Mouse (Mus musculus) limb, embryonic 10.5 days (tissue): ENCODE data around the gene Cryz. TPM values are rescaled to one million over a fixed set of nuclear protein-coding genes. Genes with fewer than 3 reads are reported as not detected.

Experiments used
- DNase-seq: peaks from one replicate; pipeline ENCODE4 v3.0.0-alpha.2; 2017; ENCODE audit warnings: low spot score
- H3K27ac ChIP-seq: fragments of 300-500 bp; sonication (generic); 2 replicates; pipeline ENCODE4 v1.5.1; 2016; ENCODE audit warnings: mild to moderate bottlenecking
- H3K27me3 ChIP-seq: fragments of 300-500 bp; sonication (generic); 2 replicates; pipeline ENCODE4 v1.6.1; 2016; ENCODE audit warnings: low read depth, mild to moderate bottlenecking; ENCODE audit not compliant: poor library complexity, severe bottlenecking
- H3K36me3 ChIP-seq: fragments of 300-500 bp; sonication (generic); 2 replicates; pipeline ENCODE4 v1.6.1; 2016; ENCODE audit warnings: mild to moderate bottlenecking, moderate library complexity
- H3K4me1 ChIP-seq: fragments of 300-500 bp; sonication (generic); 2 replicates; pipeline ENCODE4 v1.6.1; 2016
- H3K4me3 ChIP-seq: fragments of 300-500 bp; sonication (generic); 2 replicates; pipeline ENCODE4 v1.5.1; 2016; ENCODE audit warnings: mild to moderate bottlenecking, moderate library complexity
- H3K9me3 ChIP-seq: fragments of 300-500 bp; sonication (generic); replicated peaks from 2 replicates; pipeline ENCODE4 v1.6.1; 2016; ENCODE audit warnings: mild to moderate bottlenecking
- WGBS: fragments of 180-500 bp; shearing (Covaris S2); methylation state at CpG from one replicate; pipeline ENCODE4 v1.1.7; 2016; 5-methylcytosine and 5-hydroxymethylcytosine counted together
- polyA plus RNA-seq: library from polyadenylated mRNA; unstranded; fragments of >200 nt; fragmentation: Nextera tagmentation; extraction: Ambion mirVana; gene quantifications from 2 replicates; pipeline ENCODE4 v1.2.1, GENCODE M21; 2016

Cryz gene
- polyA plus RNA-seq, 1 experiment from 2014 or later, result 23.8 TPM

DNA sequence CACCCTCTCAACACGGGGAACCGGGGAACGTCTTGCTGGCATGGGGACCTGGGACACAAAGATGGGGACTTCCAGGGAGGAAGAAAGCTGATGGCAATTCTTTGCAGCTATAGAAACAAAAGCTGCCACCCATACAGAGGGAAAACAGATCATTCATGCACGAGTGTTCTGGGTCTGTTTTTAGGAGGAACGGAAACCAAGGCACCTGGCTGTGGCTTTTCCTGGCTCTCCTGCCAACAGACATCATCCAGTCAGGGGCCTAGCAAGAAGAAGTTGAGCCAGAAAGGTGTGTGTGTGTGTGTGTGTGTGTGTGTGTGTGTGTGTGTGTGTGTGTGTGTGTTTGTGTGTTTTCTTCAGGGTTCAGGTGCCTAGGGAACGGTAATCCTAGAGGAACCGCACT, 67.0 kb downstream of the Cryz start, which contains the start of gene Erich3:
Gene Erich3, plus strand, starts transcription at position 315 of the 400 bp plus-strand sequence.
- Histone ChIP-seq H3K4me3 (peak within 1 kb of the TSS; percentile 41), H3K4me1 (peaks cover 19% of the 10 kb centered on the region), H3K36me3 (no peaks in the 10 kb centered on the region), H3K27me3 (peaks cover 52% of the 10 kb centered on the region), H3K9me3 (no peaks in the 10 kb centered on the region), H3K27ac (no peak within 1 kb of the TSS)
- WGBS, result 46% methylated on average over 5 of the region's 7 CpGs
- DNase-seq, result no peak

- 4% methylated on average over 26 of the region's 27 CpGs for WGBS
- Histone ChIP-seq H3K4me1 (peaks cover 19% of the 10 kb centered on the region), H3K9me3 (no peaks in the 10 kb centered on the region), H3K36me3 (no peaks in the 10 kb centered on the region), H3K27me3 (peaks cover 52% of the 10 kb centered on the region), H3K4me3 (peak overlapping the region; percentile 41), H3K27ac (no peak overlapping the region)
- DNase-seq, result peak; percentile 59
Observed at GRCm38 (mm10) chr3:154663976-154664581, 67.6 kb downstream of the Cryz start.

- Histone ChIP-seq H3K9me3 (no peaks in the 10 kb centered on the region), H3K27ac (no peak overlapping the region), H3K27me3 (peaks cover 52% of the 10 kb centered on the region), H3K36me3 (no peaks in the 10 kb centered on the region), H3K4me3 (no peak overlapping the region), H3K4me1 (peaks cover 19% of the 10 kb centered on the region)
- 32% methylated on average over 4 of the region's 4 CpGs for WGBS
- DNase-seq, result no peak
Observed at GRCm38 (mm10) chr3:154664636-154665035, 68.1 kb downstream of the Cryz start.

GRCm38 (mm10) chr3:154668485-154668884, 72.0 kb downstream of the Cryz start:
- Histone ChIP-seq H3K27ac (no peak overlapping the region), H3K27me3 (peaks cover 28% of the 10 kb centered on the region), H3K4me1 (peaks cover 19% of the 10 kb centered on the region), H3K4me3 (no peak overlapping the region), H3K36me3 (no peaks in the 10 kb centered on the region), H3K9me3 (no peaks in the 10 kb centered on the region)
- 92% methylated on average over 3 of the region's 3 CpGs for WGBS
- no peak for DNase-seq

- Histone ChIP-seq H3K4me3 (no peak overlapping the region), H3K36me3 (no peaks in the 10 kb centered on the region), H3K9me3 (no peaks in the 10 kb centered on the region), H3K27ac (no peak overlapping the region), H3K27me3 (peaks cover 8% of the 10 kb centered on the region), H3K4me1 (peaks cover 15% of the 10 kb centered on the region)
- WGBS, result 93% methylated on average over 6 of the region's 6 CpGs
- DNase-seq, result no peak
Observed at GRCm38 (mm10) chr3:154670584-154670983, 74.1 kb downstream of the Cryz start.

- WGBS, result 66% methylated on average over 5 of the region's 5 CpGs
- Histone ChIP-seq H3K9me3 (no peaks in the 10 kb centered on the region), H3K27ac (no peak overlapping the region), H3K4me3 (no peak overlapping the region), H3K4me1 (peaks cover 15% of the 10 kb centered on the region), H3K36me3 (no peaks in the 10 kb centered on the region), H3K27me3 (peaks cover 3% of the 10 kb centered on the region; the same call in 1 of the 2 replicates)
- no peak for DNase-seq
Observed at GRCm38 (mm10) chr3:154671013-154671412, 74.5 kb downstream of the Cryz start.

Other genes with a start within 250 kb of the Cryz start
- 18.9 and 21.7 TPM in 2 replicates for gene Tyw3, start 393 bp downstream of the Cryz start, polyA plus RNA-seq
- gene Erich3, start 67.1 kb downstream of the Cryz start, polyA plus RNA-seq, result 0.09 TPM in 1 of 2 replicates, not detected in the other